Mouse (Mus musculus) embryonic facial prominence, embryonic 11.5 days (tissue): Measurements from ENCODE around the gene Ltbr. TPM values are rescaled to one million over a fixed set of nuclear protein-coding genes. Genes with fewer than 3 reads are reported as not detected.
"Not testable (repeated sequence)": the region's sequence is repeated elsewhere in the genome, so short reads cannot be mapped to it uniquely, and the experiment has no call there.

Experiments used
- ATAC-seq: fragments of 200-750 bp; cut with Nextera tagmentation; replicated peaks from 2 replicates; pipeline ENCODE4 v1.8.0; 2017; ENCODE audit warnings: low read depth; ENCODE audit not compliant: insufficient number of reproducible peaks, low FRiP score, low TSS enrichment
- DNase-seq: peaks from one replicate; pipeline ENCODE4 v3.0.0-alpha.2; 2015; ENCODE audit warnings: low spot score
- H3K27ac ChIP-seq: fragments of 300-500 bp; sonication (generic); replicated peaks from 2 replicates; pipeline ENCODE4 v1.5.1; 2014; ENCODE audit warnings: mild to moderate bottlenecking, low read depth, low read length, control low read depth
- H3K27me3 ChIP-seq: fragments of 300-500 bp; sonication (generic); 2 replicates; pipeline ENCODE4 v1.6.1; 2014; ENCODE audit warnings: mild to moderate bottlenecking, low read length, moderate library complexity, mixed read lengths; ENCODE audit not compliant: control insufficient read depth, insufficient read depth
- H3K36me3 ChIP-seq: fragments of 300-500 bp; sonication (generic); replicated peaks from 2 replicates; pipeline ENCODE4 v1.6.1; 2014; ENCODE audit warnings: low read depth, mild to moderate bottlenecking, low read length, moderate library complexity, mixed read lengths; ENCODE audit not compliant: control insufficient read depth, insufficient read depth
- H3K4me1 ChIP-seq: fragments of 300-500 bp; sonication (generic); 2 replicates; pipeline ENCODE4 v1.6.1; 2014; ENCODE audit warnings: low read length, mixed read lengths; ENCODE audit not compliant: control insufficient read depth, insufficient read depth
- H3K4me2 ChIP-seq: fragments of 300-500 bp; sonication (generic); 2 replicates; pipeline ENCODE4 v1.6.1; 2014; ENCODE audit warnings: low read depth, mild to moderate bottlenecking, control low read depth, low read length, moderate library complexity
- H3K4me3 ChIP-seq: fragments of 300-500 bp; sonication (generic); 2 replicates; pipeline ENCODE4 v1.5.1; 2014; ENCODE audit warnings: low read depth, low read length, control low read depth
- H3K9ac ChIP-seq: fragments of 300-500 bp; sonication (generic); replicated peaks from 2 replicates; pipeline ENCODE4 v1.6.1; 2014; ENCODE audit warnings: mild to moderate bottlenecking, control low read depth, low read length
- H3K9me3 ChIP-seq: fragments of 300-500 bp; sonication (generic); replicated peaks from 2 replicates; pipeline ENCODE4 v1.6.1; 2016; ENCODE audit warnings: mild to moderate bottlenecking, low read length, inconsistent platforms, mixed read lengths; ENCODE audit not compliant: control insufficient read depth
- whole genome bisulfite sequencing: fragments of 180-500 bp; shearing (Covaris S2); extraction: QIAGEN DNeasy Blood & Tissue Kit; methylation state at CpG from one replicate; pipeline ENCODE4 v1.1.7; 2014; 5-methylcytosine and 5-hydroxymethylcytosine counted together
- polyA plus RNA-seq: library from polyadenylated mRNA; unstranded; fragments of >200 nt; fragmentation: Nextera tagmentation; extraction: Ambion mirVana; gene quantifications from 2 replicates; pipeline ENCODE4 v1.2.1, GENCODE M21; 2014

Ltbr gene
- polyA plus RNA-seq, 1 experiment from 2014 or later = 22.8 TPM

- ATAC-seq = no peak
These were observed 25.0 kb downstream of the Ltbr start for GRCm38 (mm10) chr6:125288730-125289129.

GRCm38 (mm10) chr6:125286944-125287343 is 26.7 kb downstream of the Ltbr start:
- H3K9me3 ChIP-seq = no peaks in the 10 kb centered on the region; the same call in 1 of the 2 replicates
- WGBS = 89% methylated on average over 4 of the region's 4 CpGs
- no peak overlapping the region for H3K4me3 ChIP-seq

More at GRCm38 (mm10) chr6:125288730-125289129, 25.0 kb downstream of the Ltbr start:
- Histone ChIP-seq H3K36me3 (no peaks in the 10 kb centered on the region), H3K9ac (no peak overlapping the region), H3K27ac (no peak overlapping the region), H3K27me3 (no peaks in the 10 kb centered on the region), H3K4me2 (no peak overlapping the region), H3K9me3 (no peaks in the 10 kb centered on the region; the same call in 1 of the 2 replicates), H3K4me1 (no peaks in the 10 kb centered on the region), H3K4me3 (no peak overlapping the region)
- 81% methylated on average over 5 of the region's 5 CpGs for WGBS
- DNase-seq = no peak

GRCm38 (mm10) chr6:125285890-125286289 is 27.8 kb downstream of the Ltbr start, which contains the start of gene Tuba3a:
Gene Tuba3a, minus strand, starts transcription at chr6:125286042.
- no peak within 1 kb of the TSS for H3K4me2 ChIP-seq
- DNase-seq (no peak), ATAC-seq (no peak)
- no peak within 1 kb of the TSS for H3K4me3 ChIP-seq
- H3K36me3 ChIP-seq = no peaks in the 10 kb centered on the region
- no peaks in the 10 kb centered on the region; the same call in 1 of the 2 replicates for H3K9me3 ChIP-seq
- no peak within 1 kb of the TSS for H3K9ac ChIP-seq
- H3K4me1 ChIP-seq = no peaks in the 10 kb centered on the region
- H3K27me3 ChIP-seq = no peaks in the 10 kb centered on the region
- WGBS = 95% methylated on average over 22 of the region's 22 CpGs
- no peak within 1 kb of the TSS for H3K27ac ChIP-seq

More at GRCm38 (mm10) chr6:125286944-125287343, 26.7 kb downstream of the Ltbr start:
- Histone ChIP-seq H3K27ac (no peak overlapping the region), H3K9ac (no peak overlapping the region), H3K4me1 (no peaks in the 10 kb centered on the region), H3K36me3 (no peaks in the 10 kb centered on the region), H3K27me3 (no peaks in the 10 kb centered on the region), H3K4me2 (no peak overlapping the region)
- ATAC-seq (no peak), DNase-seq (no peak)

- no peak for ATAC-seq
- 90% methylated on average over 7 of the region's 7 CpGs for WGBS
- DNase-seq = no peak
- no peak overlapping the region for H3K9ac ChIP-seq
- no peaks in the 10 kb centered on the region for H3K27me3 ChIP-seq
- no peak overlapping the region for H3K4me2 ChIP-seq
- no peak overlapping the region for H3K4me3 ChIP-seq
- H3K36me3 ChIP-seq = no peaks in the 10 kb centered on the region
- no peaks in the 10 kb centered on the region; the same call in 1 of the 2 replicates for H3K9me3 ChIP-seq
- H3K4me1 ChIP-seq = no peaks in the 10 kb centered on the region
- H3K27ac ChIP-seq = no peak overlapping the region
These were observed 28.9 kb downstream of the Ltbr start for GRCm38 (mm10) chr6:125284751-125285150.

GRCm38 (mm10) chr6:125284250-125284649 is 29.4 kb downstream of the Ltbr start:
- Histone ChIP-seq H3K4me2 (no peak overlapping the region), H3K9me3 (no peaks in the 10 kb centered on the region; the same call in 1 of the 2 replicates), H3K27me3 (no peaks in the 10 kb centered on the region), H3K36me3 (no peaks in the 10 kb centered on the region), H3K9ac (no peak overlapping the region), H3K27ac (no peak overlapping the region), H3K4me3 (no peak overlapping the region), H3K4me1 (no peaks in the 10 kb centered on the region)
- ATAC-seq (no peak), DNase-seq (no peak)
- 60% methylated on average over 8 of the region's 8 CpGs for WGBS

- ATAC-seq, H3K4me1 ChIP-seq, H3K4me2 ChIP-seq, H3K36me3 ChIP-seq, H3K27me3 ChIP-seq, H3K4me3 ChIP-seq, H3K9me3 ChIP-seq, H3K9ac ChIP-seq, DNase-seq, H3K27ac ChIP-seq: not testable (repeated sequence)
- WGBS = 92% methylated on average over 13 of the region's 13 CpGs
These were observed 31.0 kb downstream of the Ltbr start for GRCm38 (mm10) chr6:125282721-125283120.

GRCm38 (mm10) chr6:125279729-125280128 is 34.0 kb downstream of the Ltbr start:
- WGBS = 68% methylated on average over 8 of the region's 8 CpGs
- Histone ChIP-seq H3K36me3 (no peaks in the 10 kb centered on the region), H3K9ac (no peak overlapping the region), H3K27ac (no peak overlapping the region), H3K9me3 (no peaks in the 10 kb centered on the region), H3K4me3 (no peak overlapping the region), H3K4me1 (no peaks in the 10 kb centered on the region), H3K4me2 (no peak overlapping the region), H3K27me3 (no peaks in the 10 kb centered on the region)
- no peak for DNase-seq
- no peak for ATAC-seq

GRCm38 (mm10) chr6:125274841-125275563 is 38.7 kb downstream of the Ltbr start:
- Histone ChIP-seq H3K4me3 (no peak overlapping the region), H3K4me1 (no peaks in the 10 kb centered on the region; the same call in 1 of the 2 replicates), H3K9ac (no peak overlapping the region), H3K36me3 (no peaks in the 10 kb centered on the region), H3K27ac (no peak overlapping the region), H3K9me3 (no peaks in the 10 kb centered on the region), H3K27me3 (no peaks in the 10 kb centered on the region), H3K4me2 (no peak overlapping the region)
- DNase-seq (peak; percentile 60), ATAC-seq (no peak)
- WGBS = 58% methylated on average over 15 of the region's 15 CpGs
